Mouse (Mus musculus): ENCODE data around the gene Cep290.

Cep290 gene

GRCm38 (mm10) chr10:100588932-100589388 lies 101.6 kb downstream of the Cep290 start:
- DNase-seq (ENCODE audit: extremely low read depth, low read depth), result peak; percentile 77

- no peak for DNase-seq (ENCODE audit: extremely low read depth, low read depth)
Observed at GRCm38 (mm10) chr10:100590323-100590722, 103.0 kb downstream of the Cep290 start, which contains the start of the genes 4930430F08Rik and 1700017N19Rik. 4930430F08Rik (minus strand) TSS chr10:100590423. 1700017N19Rik (plus strand) TSS chr10:100590484.

- no peak for DNase-seq (ENCODE audit: extremely low read depth, low read depth)
Observed at GRCm38 (mm10) chr10:100598339-100598738, 111.0 kb downstream of the Cep290 start.

- no peak for DNase-seq (ENCODE audit: extremely low read depth, low read depth)
Observed at GRCm38 (mm10) chr10:100603511-100603910, 116.2 kb downstream of the Cep290 start.

- DNase-seq (ENCODE audit: extremely low read depth, low read depth), result no peak
Observed at GRCm38 (mm10) chr10:100604254-100604653, 116.9 kb downstream of the Cep290 start.

- DNase-seq (ENCODE audit: extremely low read depth, low read depth), result no peak
Observed at GRCm38 (mm10) chr10:100617233-100617903, 130.0 kb downstream of the Cep290 start.

GRCm38 (mm10) chr10:100619474-100619873 lies 132.1 kb downstream of the Cep290 start:
- no peak for DNase-seq (ENCODE audit: extremely low read depth, low read depth)

- DNase-seq (ENCODE audit: extremely low read depth, low read depth), result no peak
Observed at GRCm38 (mm10) chr10:100620040-100620439, 132.7 kb downstream of the Cep290 start.

GRCm38 (mm10) chr10:100622494-100622893 lies 135.1 kb downstream of the Cep290 start:
- DNase-seq (ENCODE audit: extremely low read depth, low read depth), result no peak

All from MEL-GATA-1-ER (cell line).